Mouse (Mus musculus): ENCODE data around the gene Dnaaf3. TPM values are rescaled to one million over a fixed set of nuclear protein-coding genes. Genes with fewer than 3 reads are reported as not detected.

Dnaaf3 gene
- polyA plus RNA-seq, 1 experiment from 2014 or later = 2.9 TPM

DNA sequence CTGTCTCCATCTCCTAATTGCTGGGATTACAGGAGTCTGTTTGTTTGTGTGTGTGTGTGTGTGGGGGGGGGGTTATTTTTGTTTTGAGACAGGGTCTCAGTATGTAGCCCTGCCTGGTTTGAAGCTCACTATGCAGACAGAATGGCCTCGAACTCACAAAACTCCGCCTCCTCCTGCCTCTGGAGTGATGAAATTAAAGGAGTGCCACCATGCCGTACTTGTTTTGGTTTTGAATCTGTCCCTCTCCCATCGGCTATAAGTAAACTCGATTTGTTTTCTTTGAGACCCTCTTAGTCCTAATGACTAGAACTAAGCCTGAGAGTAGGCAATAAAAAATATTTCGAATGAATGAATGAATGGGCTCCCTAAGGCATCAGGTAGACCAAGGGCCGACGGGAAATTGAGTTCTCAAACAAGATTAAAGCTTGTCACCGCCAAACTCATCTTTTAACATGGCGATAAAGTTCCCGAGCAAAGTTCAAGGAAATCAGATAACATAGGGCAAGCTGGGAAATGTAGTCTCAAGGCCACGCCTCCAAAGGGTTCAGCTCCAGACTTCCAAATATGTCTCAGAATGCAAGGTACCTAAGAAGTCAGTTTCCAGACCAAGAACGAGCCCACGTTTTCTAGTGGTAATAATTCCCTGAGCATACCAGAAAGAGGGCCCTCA, 29.7 kb downstream of the Dnaaf3 start:
- peak overlapping the region; percentile 95 for H3K4me3 ChIP-seq (replicated peaks)
- no peaks in the 10 kb centered on the region for H3K36me3 ChIP-seq (replicated peaks)
- no peaks in the 10 kb centered on the region for H3K9me3 ChIP-seq
- no peak overlapping the region for H3K27ac ChIP-seq
- H3K4me2 ChIP-seq = peak overlapping the region; percentile 87
- no peaks in the 10 kb centered on the region for H3K27me3 ChIP-seq
- peak; percentile 5; the same call in 1 of the 2 replicates for ATAC-seq (ENCODE audit: low FRiP score)
- H3K4me1 ChIP-seq = peaks cover 38% of the 10 kb centered on the region
- H3K9ac ChIP-seq = peak overlapping the region; percentile 97
- 11% methylated on average over 14 of the region's 14 CpGs for WGBS

DNA sequence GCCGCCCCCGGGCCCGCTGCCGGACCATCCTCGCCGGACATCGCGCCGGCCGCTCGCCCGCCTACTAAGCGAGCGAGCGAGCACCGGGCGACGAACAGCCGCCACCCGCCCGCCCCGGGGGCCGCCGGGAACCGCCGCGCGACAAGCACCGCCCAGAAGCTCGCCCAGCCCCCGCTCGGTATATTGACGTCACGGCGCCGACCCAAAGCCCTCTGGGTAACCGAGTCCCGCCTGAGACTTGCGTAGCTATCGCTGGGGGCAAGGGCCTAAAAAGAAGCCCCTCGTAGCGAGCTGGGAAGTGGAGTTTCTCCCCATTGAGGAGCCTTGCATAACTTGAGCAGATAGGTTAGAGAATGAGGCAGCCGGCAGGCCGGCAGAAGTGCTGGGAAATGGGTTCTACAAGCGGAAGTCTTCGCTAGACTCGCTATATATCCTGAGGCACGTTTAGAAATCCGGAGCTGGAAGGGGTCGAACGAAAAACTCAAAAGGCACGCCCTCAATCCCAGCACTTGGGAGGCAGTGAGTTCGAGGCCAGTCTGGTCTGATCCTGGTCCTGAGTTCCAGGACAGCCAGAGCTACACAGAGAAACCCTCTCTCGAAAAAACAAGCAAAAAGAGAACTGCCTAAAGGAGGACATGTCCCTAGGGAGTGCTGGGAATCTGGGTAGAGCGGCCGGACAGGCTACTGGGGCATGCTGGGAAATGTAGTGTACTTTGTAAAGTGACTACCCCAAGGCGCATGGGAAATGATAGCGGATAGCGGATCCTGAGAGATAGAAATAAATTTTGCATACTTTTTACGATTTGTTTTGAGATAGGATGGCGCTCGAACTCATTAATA, 30.5 kb downstream of the Dnaaf3 start, which contains the start of gene Ppp1r12c:
Ppp1r12c (minus strand) TSS at position 123 of the 840 bp plus-strand sequence.
- under 1% methylated on average over 61 of the region's 62 CpGs for WGBS
- no peaks in the 10 kb centered on the region for H3K27me3 ChIP-seq
- peaks cover 6% of the 10 kb centered on the region for H3K36me3 ChIP-seq (replicated peaks)
- no peaks in the 10 kb centered on the region for H3K9me3 ChIP-seq
- H3K4me2 ChIP-seq = peak within 1 kb of the TSS; percentile 87
- peak within 1 kb of the TSS; percentile 95 for H3K4me3 ChIP-seq (replicated peaks)
- H3K4me1 ChIP-seq = peaks cover 42% of the 10 kb centered on the region
- peak within 1 kb of the TSS; percentile 81 for H3K27ac ChIP-seq
- ATAC-seq (ENCODE audit: low FRiP score) = peak; percentile 95
- H3K9ac ChIP-seq = peak within 1 kb of the TSS; percentile 97

DNA sequence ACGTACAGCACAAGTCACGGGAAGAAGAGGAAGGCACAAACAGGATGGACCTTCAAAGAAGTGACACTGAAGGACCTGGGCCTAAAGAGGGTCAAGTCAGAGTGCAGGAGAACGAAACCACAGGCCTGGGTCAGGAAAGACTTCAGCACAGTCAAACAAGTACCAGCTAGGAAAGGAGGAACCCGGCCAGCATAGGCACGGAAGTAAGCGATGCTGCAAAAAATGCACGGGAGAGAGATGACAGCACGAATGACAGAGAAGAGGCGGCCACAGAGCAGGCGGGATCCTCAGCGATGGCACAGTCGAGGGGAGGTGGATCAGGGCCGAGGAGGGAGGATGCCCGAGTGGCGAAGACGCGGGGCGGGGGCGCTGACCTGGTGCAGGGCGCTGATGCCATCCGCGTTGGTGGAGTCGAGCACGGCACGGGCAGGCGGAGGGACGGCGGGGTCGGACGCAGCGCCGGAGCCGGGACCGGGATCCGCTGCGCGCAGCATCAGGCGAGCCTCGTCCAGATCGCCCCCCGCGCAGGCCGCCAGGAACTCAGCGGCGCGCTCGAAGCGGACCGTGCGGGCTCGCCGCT, 31.3 kb downstream of the Dnaaf3 start:
- Histone ChIP-seq H3K4me3 (replicated peaks) (peak overlapping the region; percentile 95), H3K4me2 (peak overlapping the region; percentile 87), H3K36me3 (replicated peaks) (peaks cover 13% of the 10 kb centered on the region), H3K4me1 (peaks cover 42% of the 10 kb centered on the region), H3K27ac (peak overlapping the region; percentile 81), H3K9me3 (no peaks in the 10 kb centered on the region), H3K9ac (peak overlapping the region; percentile 97), H3K27me3 (no peaks in the 10 kb centered on the region)
- WGBS = under 1% methylated on average over 44 of the region's 52 CpGs
- peak; percentile 57 for ATAC-seq (ENCODE audit: low FRiP score)

DNA sequence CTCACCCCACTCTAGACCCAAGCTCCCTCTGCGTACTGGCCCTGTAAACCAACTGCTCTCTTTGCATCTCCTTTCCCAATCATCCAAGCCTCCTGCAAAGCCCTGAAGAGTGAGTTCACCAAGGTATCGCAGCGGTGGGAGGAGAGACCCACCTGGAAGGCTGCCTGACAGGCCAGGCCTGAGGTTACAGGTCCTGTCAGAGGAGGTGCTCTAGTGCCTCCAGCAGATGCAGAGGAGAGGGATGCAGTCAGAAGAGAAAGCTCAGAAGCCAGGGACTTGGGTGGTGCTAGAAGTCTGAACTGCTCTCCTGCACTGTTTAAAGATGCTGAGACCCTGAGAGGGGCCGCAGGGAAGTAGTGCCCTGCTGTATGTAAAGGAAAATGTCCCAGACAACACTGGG, 33.2 kb downstream of the Dnaaf3 start:
- peaks cover 29% of the 10 kb centered on the region for H3K36me3 ChIP-seq (replicated peaks)
- peak overlapping the region; percentile 97 for H3K9ac ChIP-seq
- H3K4me3 ChIP-seq (replicated peaks) = 0 out of 2 replicates have a peak overlapping the region, but pooled peaks have one; percentile 2
- H3K27me3 ChIP-seq = no peaks in the 10 kb centered on the region
- H3K9me3 ChIP-seq = no peaks in the 10 kb centered on the region
- H3K4me1 ChIP-seq = peaks cover 42% of the 10 kb centered on the region
- ATAC-seq (ENCODE audit: low FRiP score) = no peak
- peak overlapping the region; percentile 87; the same call in 1 of the 2 replicates for H3K4me2 ChIP-seq
- 92% methylated on average over 4 of the region's 4 CpGs for WGBS
- no peak overlapping the region; the same call in 1 of the 2 replicates for H3K27ac ChIP-seq

DNA sequence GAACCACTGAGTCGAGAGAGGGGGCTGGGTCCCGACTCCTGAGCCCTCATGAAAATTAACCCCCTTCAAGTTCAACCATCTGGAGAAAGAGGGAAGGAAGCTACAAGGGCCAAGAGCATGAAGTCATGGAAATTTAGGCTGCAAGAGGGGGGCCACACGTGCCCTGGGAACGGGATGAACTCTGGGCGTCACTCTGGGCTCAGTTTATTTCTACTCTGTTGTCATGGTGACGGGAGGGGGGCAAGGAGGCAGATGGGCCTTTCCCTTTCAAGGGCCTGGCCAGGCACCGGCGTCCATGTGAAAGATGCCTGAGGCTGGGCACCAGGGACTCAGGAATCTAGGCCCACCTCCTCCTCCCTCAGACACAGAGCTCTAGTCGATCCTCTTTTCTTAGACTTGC, 34.0 kb downstream of the Dnaaf3 start:
- Histone ChIP-seq H3K4me1 (peaks cover 42% of the 10 kb centered on the region), H3K27me3 (no peaks in the 10 kb centered on the region), H3K9me3 (no peaks in the 10 kb centered on the region), H3K4me2 (peak overlapping the region; percentile 87), H3K27ac (no peak overlapping the region), H3K9ac (peak overlapping the region; percentile 97), H3K36me3 (replicated peaks) (peaks cover 35% of the 10 kb centered on the region), H3K4me3 (replicated peaks) (peak overlapping the region; percentile 1)
- ATAC-seq (ENCODE audit: low FRiP score) = no peak
- 25% methylated on average over 9 of the region's 9 CpGs for WGBS

DNA sequence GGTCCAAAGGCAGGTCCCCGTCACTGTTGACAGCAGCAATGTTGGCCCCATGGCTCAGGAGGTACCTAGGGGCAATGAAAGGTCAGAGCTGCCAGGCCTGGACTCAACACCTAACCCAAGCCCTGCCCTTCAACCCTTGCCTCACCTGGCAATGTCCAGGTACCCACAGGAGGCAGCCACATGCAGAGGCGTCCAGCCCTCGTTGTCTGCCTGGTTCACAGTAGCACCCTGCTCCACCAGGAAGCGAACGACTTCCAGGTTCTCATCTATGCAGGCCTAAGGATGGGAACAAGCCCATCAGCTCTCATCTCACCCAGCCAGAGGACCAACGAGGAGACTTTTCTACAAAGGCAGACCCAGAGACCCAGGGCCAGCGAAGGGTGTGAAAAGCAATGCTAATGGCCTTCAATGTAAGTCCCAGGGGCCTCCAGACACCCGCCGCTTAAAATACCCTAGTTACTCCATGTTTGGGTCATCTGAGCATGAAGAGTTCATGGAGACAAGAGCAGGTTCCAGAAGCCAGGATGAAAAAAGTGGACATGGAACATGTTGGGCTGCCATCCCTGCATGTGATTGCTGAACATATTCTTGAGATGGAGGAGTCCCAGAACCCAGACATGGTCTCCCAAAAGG, 34.9 kb downstream of the Dnaaf3 start:
- Histone ChIP-seq H3K27me3 (no peaks in the 10 kb centered on the region), H3K36me3 (replicated peaks) (peaks cover 39% of the 10 kb centered on the region), H3K9ac (no peak overlapping the region), H3K4me3 (replicated peaks) (no peak overlapping the region), H3K9me3 (no peaks in the 10 kb centered on the region), H3K4me2 (no peak overlapping the region), H3K27ac (no peak overlapping the region), H3K4me1 (peaks cover 40% of the 10 kb centered on the region)
- 92% methylated on average over 9 of the region's 9 CpGs for WGBS
- no peak for ATAC-seq (ENCODE audit: low FRiP score)

DNA sequence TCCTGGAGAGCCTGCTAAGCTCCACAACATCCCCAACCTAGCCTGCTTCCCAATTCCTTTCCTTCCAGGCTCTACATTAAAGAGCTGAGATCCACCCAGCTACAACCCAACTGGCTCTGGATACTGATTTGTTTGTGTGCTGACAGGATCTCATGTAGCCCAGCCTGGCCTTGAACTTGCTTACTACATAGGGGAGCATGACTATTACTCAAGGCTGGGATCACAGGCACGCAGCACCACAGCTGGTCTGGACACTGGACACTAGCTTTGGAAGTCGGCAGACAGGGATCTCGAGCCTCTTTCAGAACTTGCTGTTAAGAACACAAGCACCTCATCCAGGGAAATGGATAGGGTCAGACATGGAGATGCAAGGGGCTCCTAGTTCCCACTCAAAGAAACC, 35.8 kb downstream of the Dnaaf3 start:
- WGBS = 95% methylated on average over 3 of the region's 3 CpGs
- Histone ChIP-seq H3K36me3 (replicated peaks) (peaks cover 42% of the 10 kb centered on the region), H3K4me3 (replicated peaks) (no peak overlapping the region), H3K9me3 (no peaks in the 10 kb centered on the region), H3K27me3 (no peaks in the 10 kb centered on the region), H3K4me1 (peaks cover 38% of the 10 kb centered on the region), H3K9ac (no peak overlapping the region), H3K27ac (no peak overlapping the region), H3K4me2 (no peak overlapping the region)
- no peak for ATAC-seq (ENCODE audit: low FRiP score)

DNA sequence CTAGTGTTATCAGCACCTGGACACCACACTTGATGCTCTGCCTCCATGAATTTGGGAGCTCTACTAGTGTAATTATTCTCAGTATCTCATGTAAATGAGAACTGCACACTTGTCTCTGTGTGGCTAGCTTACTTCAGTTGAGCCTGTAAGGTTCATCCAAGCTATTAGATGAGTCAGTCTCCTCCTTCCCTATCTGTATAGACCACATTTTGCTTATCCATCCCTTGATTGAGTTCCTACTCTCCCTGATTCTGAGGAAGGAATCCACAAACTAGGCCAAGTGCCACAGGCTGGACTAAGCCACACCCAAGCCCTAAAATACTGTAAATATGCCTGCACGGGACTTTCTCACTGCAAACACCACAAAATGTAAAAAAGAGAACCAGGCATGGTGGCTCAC, 38.3 kb downstream of the Dnaaf3 start:
- WGBS = 96% methylated on average over 1 of the region's 1 CpGs
- ATAC-seq (ENCODE audit: low FRiP score) = no peak
- H3K4me1 ChIP-seq = peaks cover 19% of the 10 kb centered on the region
- no peaks in the 10 kb centered on the region for H3K9me3 ChIP-seq
- peaks cover 62% of the 10 kb centered on the region for H3K36me3 ChIP-seq (replicated peaks)
- no peak overlapping the region for H3K9ac ChIP-seq
- no peak overlapping the region for H3K4me2 ChIP-seq
- H3K4me3 ChIP-seq (replicated peaks) = no peak overlapping the region
- H3K27me3 ChIP-seq = no peaks in the 10 kb centered on the region
- no peak overlapping the region for H3K27ac ChIP-seq

DNA sequence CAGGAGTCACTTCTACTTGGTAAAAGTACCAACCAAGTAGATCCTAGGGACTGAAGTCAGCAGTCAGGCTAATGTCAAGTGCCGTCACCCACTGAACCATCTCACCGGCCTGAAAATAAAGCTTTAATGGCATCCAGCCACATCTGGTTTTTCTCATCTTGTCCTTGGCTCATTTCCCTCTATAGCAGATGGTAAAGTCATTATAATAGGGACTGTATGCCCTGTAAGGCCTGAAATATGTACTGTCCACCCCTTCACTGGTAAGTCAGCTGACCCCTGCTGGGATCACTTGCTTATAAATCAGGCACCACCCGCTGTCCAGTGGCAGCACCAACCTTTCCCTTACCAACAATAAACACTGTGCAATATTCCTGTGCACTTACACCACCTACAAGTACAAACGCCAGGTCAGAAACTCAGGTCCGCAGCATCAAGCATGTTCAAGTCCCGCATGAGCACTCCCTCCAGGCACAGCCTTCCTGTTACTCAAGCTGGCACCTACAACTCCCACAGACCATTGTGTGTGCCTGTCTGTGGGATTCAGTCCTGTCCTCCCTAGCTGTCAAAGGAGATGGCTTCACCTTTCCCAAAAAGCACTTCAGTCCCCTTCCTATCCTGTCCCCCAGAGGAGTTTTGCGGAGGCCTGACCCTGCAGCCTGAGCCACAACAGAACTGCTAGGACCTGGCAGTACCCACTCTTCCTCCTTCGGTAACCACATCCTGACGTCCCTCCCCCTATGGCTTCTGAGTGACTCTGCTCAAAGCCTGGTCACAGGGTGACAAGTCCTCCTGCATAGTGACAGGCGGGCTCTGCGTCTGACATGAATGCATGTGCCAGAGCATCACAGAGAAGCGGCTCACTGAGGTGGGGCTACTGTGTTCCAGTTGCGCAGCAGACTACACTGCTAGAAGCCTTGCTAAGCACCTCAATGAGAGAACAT, 39.7 kb downstream of the Dnaaf3 start:
- H3K9me3 ChIP-seq = no peaks in the 10 kb centered on the region
- H3K4me1 ChIP-seq = peaks cover 5% of the 10 kb centered on the region
- no peak overlapping the region for H3K9ac ChIP-seq
- H3K27ac ChIP-seq = no peak overlapping the region
- peaks cover 69% of the 10 kb centered on the region for H3K36me3 ChIP-seq (replicated peaks)
- no peak overlapping the region for H3K4me3 ChIP-seq (replicated peaks)
- no peak for ATAC-seq (ENCODE audit: low FRiP score)
- 95% methylated on average over 13 of the region's 13 CpGs for WGBS
- H3K4me2 ChIP-seq = no peak overlapping the region
- H3K27me3 ChIP-seq = no peaks in the 10 kb centered on the region

DNA sequence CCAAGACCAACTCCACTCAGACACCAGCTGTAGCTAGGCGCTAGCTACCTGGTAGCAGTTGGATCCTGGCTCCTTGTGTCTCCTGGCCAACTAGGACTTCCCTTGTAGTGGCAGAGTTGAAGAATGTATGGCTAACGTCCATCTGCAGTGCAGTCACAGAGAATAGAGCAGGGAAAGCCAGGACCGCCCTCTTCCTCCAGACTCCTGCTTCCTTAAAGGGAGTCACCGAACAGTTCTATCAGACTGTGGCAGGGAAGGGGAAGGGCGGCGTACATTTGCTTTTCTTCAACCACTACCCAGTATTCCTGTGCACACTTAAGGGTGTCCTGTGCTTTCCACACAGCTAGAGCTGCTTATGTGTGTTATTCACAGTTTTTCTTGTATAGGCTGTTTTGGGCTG, 40.9 kb downstream of the Dnaaf3 start:
- Histone ChIP-seq H3K9me3 (no peaks in the 10 kb centered on the region), H3K36me3 (replicated peaks) (peaks cover 69% of the 10 kb centered on the region)
- 91% methylated on average over 6 of the region's 6 CpGs for WGBS

DNA sequence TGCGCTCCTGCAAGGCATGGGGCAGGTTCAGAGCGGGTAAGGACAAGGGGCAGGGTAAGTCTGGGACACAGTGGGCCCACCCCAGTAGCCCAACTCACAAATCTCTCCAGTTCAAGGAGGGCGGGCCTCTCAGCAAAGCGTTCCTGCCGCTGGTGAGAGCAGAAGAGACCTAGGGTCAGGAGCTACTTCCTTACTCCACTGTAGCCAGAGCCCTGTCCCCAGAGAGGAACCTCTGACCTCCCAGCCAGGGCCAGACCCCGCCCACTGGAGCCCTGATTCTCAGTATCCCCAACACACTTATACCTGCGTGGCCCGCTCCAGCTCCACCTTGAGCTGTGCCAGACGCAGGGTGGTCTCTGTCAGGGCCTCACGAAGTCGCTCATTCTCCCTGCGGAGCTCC, 50.0 kb downstream of the Dnaaf3 start:
- peaks cover 3% of the 10 kb centered on the region; the same call in 1 of the 2 replicates for H3K27me3 ChIP-seq
- no peak overlapping the region for H3K4me2 ChIP-seq
- no peak for ATAC-seq (ENCODE audit: low FRiP score)
- peaks cover 62% of the 10 kb centered on the region for H3K36me3 ChIP-seq (replicated peaks)
- H3K9me3 ChIP-seq = no peaks in the 10 kb centered on the region
- no peak overlapping the region for H3K27ac ChIP-seq
- H3K9ac ChIP-seq = no peak overlapping the region
- 89% methylated on average over 12 of the region's 12 CpGs for WGBS
- peaks cover 20% of the 10 kb centered on the region for H3K4me1 ChIP-seq
- no peak overlapping the region for H3K4me3 ChIP-seq (replicated peaks)

More for the DNA sequence above, 40.9 kb downstream of the Dnaaf3 start:
- Histone ChIP-seq H3K4me3 (replicated peaks) (no peak overlapping the region), H3K27ac (no peak overlapping the region), H3K27me3 (no peaks in the 10 kb centered on the region), H3K4me2 (no peak overlapping the region), H3K9ac (no peak overlapping the region), H3K4me1 (no peaks in the 10 kb centered on the region)
- ATAC-seq (ENCODE audit: low FRiP score) = no peak

All from forebrain, embryonic 12.5 days (tissue).